Mouse (Mus musculus) liver, embryonic 14.5 days (tissue): ENCODE measurements around the gene Sars.

Experiments
- CTCF ChIP-seq: IDR thresholded peaks from 2 replicates; pipeline ENCODE4 v1.5.1; 2016; ENCODE audit warnings: antibody characterized with exemption, low read depth, control low read depth
- EP300 ChIP-seq: IDR thresholded peaks from 2 replicates; pipeline ENCODE4 v1.6.1; 2016; ENCODE audit warnings: antibody characterized with exemption, low read depth

DNA sequence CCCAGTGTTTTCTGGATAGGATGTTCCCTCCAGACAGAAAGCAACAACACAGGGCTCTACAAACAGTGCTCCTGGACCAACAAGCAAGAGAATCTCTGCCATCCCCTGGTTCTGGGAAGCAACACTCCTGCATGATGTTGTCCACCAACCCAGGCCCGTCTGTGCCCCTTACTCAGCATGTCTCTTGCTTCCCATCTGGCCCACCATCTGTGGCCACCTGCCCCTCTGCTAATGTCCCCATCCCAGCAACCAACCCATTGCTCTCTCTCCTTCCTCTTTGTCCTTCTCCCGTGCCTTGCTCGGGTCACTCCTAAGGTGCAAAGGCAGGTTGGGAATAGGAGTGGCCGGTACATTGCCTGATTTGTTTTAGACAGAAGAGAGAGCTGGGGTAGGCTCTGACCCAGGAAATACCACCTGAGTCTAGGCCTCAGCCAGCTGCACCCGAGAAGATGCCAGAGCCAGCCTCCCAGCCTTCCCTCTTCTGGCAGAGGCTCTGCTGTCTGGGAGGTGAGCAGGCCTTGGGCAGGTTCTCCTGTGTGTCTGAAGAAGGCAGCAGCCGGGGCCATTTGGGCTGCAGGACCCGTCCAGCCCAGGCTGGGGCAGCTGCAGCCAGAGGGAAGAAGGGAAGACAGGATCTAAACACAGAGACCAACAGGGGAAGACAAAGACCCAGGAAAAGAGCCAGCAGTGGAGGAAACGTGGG lies 35.2 kb downstream of the Sars start:
- TF ChIP-seq CTCF (no peak), EP300 (no peak)
